Mouse (Mus musculus) ES-E14 (cell line): Measurements from ENCODE around the gene Rnf31.

Experiments used
- CHD2 ChIP-seq: IDR thresholded peaks from 2 replicates; pipeline ENCODE4 v1.6.1; 2014; ENCODE audit warnings: mild to moderate bottlenecking, low read depth, low read length, inconsistent platforms
- HCFC1 ChIP-seq: IDR thresholded peaks from 2 replicates; pipeline ENCODE4 v1.6.1; 2012; ENCODE audit warnings: low read length, inconsistent platforms, borderline replicate concordance; ENCODE audit not compliant: insufficient read depth
- MAFK ChIP-seq: IDR thresholded peaks from 2 replicates; pipeline ENCODE4 v1.6.1; 2014; ENCODE audit warnings: mild to moderate bottlenecking, low read depth, low read length, inconsistent platforms; ENCODE audit not compliant: insufficient read depth
- ZC3H11A ChIP-seq: IDR thresholded peaks from 2 replicates; pipeline ENCODE4 v1.6.1; 2012; ENCODE audit warnings: low read depth, mild to moderate bottlenecking, inconsistent platforms, low read length, borderline replicate concordance
- ZNF384 ChIP-seq: IDR thresholded peaks from 2 replicates; pipeline ENCODE4 v1.6.1; 2012; ENCODE audit warnings: low read depth, low read length, inconsistent platforms

GRCm38 (mm10) chr14:55570588-55570987 lies 20.9 kb upstream of the Rnf31 start:
- TF ChIP-seq ZNF384 (no peak), HCFC1 (no peak), MAFK (no peak), CHD2 (no peak), ZC3H11A (no peak)
